Mouse (Mus musculus): ENCODE measurements around the gene Tspan8. TPM values are rescaled to one million over a fixed set of nuclear protein-coding genes. Genes with fewer than 3 reads are reported as not detected.

The Tspan8 gene
- 23.6 and 23.7 TPM in 2 replicates for polyA plus RNA-seq (2015; fragmentation: Nextera tagmentation; extraction: Ambion mirVana)

DNA sequence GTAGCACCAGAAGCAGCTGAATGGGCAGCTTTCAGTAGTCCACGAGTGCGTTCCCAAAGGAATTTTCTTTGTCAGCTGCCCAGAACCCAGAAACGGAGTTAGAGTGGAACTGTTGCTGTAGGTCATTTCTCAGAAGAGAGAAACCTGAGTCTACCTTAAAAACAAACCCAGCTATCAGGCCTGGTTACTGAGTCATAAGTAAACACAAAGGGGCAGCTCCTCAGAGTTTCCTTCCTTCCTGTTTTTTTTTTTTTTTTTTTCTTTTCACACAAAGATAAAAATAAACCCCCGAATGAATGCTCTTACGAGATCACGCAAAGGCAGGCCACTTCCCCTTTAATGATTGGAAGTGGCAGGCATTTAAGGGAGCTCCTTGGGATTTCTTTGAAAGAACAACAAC, at the start of gene Tspan8:
Tspan8 (plus strand) TSS at position 322 of the 400 bp plus-strand sequence.
- Histone ChIP-seq H3K27ac (ENCODE audit: low read depth) (peak within 1 kb of the TSS; percentile 89), H3K4me1 (ENCODE audit: insufficient read depth) (0 out of 2 replicates have a peak, but pooled peaks cover 3% of the 10 kb centered on the region), H3K4me3 (ENCODE audit: low read depth, low read length) (peak within 1 kb of the TSS; percentile 62), H3K27me3 (ENCODE audit: insufficient read depth, low read length) (no peaks in the 10 kb centered on the region), H3K36me3 (replicated peaks; ENCODE audit: insufficient read depth, low read length) (no peaks in the 10 kb centered on the region), H3K9ac (replicated peaks) (peak within 1 kb of the TSS; percentile 72), H3K4me2 (ENCODE audit: low read depth, low read length) (peak within 1 kb of the TSS; percentile 56), H3K9me3 (ENCODE audit: low read length) (no peaks in the 10 kb centered on the region)
- 25% methylated on average over 6 of the region's 6 CpGs for WGBS (ENCODE audit: insufficient replicate concordance)
- DNase-seq (no peak), ATAC-seq (peak; percentile 31)
- TF ChIP-seq CTCF (IDR thresholded peaks at IDR 0.05; ENCODE audit: low read depth): no peak
- no peak for TF ChIP-seq EP300 (IDR thresholded peaks at IDR 0.05; ENCODE audit: low read depth)

DNA sequence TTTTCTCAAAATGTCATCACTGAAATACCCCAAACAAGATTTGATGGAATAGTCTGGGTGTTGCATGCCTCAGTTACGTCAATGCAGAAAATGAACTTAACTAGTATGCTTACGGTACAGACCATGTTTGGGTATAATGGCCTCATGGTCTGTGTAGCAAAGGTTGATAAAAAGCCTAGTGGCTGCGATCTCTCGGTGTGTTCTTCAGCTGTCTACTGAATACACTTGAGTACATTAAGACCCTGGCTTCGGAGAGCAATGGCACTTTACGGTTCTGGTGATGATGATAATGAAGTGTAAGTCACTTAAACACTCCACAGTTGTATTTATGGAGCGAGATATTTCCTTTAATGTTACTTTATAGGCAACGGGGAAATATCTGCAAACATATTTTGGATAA, 46.6 kb upstream of the Tspan8 start:
- Histone ChIP-seq H3K4me2 (ENCODE audit: low read depth, low read length) (no peak overlapping the region), H3K4me1 (ENCODE audit: insufficient read depth) (no peaks in the 10 kb centered on the region), H3K36me3 (replicated peaks; ENCODE audit: insufficient read depth, low read length) (no peaks in the 10 kb centered on the region), H3K27ac (ENCODE audit: low read depth) (no peak overlapping the region), H3K4me3 (ENCODE audit: low read depth, low read length) (no peak overlapping the region), H3K9me3 (ENCODE audit: low read length) (no peaks in the 10 kb centered on the region), H3K27me3 (ENCODE audit: insufficient read depth, low read length) (no peaks in the 10 kb centered on the region), H3K9ac (replicated peaks) (no peak overlapping the region)
- 82% methylated on average over 8 of the region's 8 CpGs for WGBS (ENCODE audit: insufficient replicate concordance)
- TF ChIP-seq CTCF (IDR thresholded peaks at IDR 0.05; ENCODE audit: low read depth) (no peak), EP300 (IDR thresholded peaks at IDR 0.05; ENCODE audit: low read depth) (no peak)
- ATAC-seq (no peak), DNase-seq (no peak)

DNA sequence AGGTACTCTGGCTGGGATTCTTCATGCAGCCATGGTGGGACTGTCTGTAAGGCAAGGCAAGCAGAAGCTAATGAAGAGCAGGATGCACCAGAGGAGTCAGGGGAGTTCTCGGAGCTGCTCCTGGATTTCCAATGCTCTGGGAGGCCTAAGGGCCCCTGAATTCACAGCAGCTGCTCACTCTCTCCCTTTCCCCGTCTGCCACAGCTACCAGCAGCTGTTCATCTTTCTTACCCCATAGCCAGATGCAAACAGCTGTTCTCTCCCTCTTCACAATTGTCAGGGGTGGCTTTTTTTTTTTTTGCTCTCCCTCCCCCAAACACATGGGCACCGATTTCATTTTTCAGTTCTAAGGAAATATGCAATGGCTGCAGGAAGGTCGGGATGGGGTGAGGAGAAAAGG, 42.2 kb upstream of the Tspan8 start:
- ATAC-seq (no peak), DNase-seq (no peak)
- no peaks in the 10 kb centered on the region for H3K27me3 ChIP-seq (ENCODE audit: insufficient read depth, low read length)
- H3K4me3 ChIP-seq (ENCODE audit: low read depth, low read length): no peak overlapping the region
- H3K36me3 ChIP-seq (replicated peaks; ENCODE audit: insufficient read depth, low read length): no peaks in the 10 kb centered on the region
- no peak for TF ChIP-seq CTCF (IDR thresholded peaks at IDR 0.05; ENCODE audit: low read depth)
- no peak for TF ChIP-seq EP300 (IDR thresholded peaks at IDR 0.05; ENCODE audit: low read depth)
- H3K4me1 ChIP-seq (ENCODE audit: insufficient read depth): 0 out of 2 replicates have a peak, but pooled peaks cover 4% of the 10 kb centered on the region
- no peaks in the 10 kb centered on the region for H3K9me3 ChIP-seq (ENCODE audit: low read length)
- H3K27ac ChIP-seq (ENCODE audit: low read depth): no peak overlapping the region
- WGBS (ENCODE audit: insufficient replicate concordance): 54% methylated on average over 4 of the region's 4 CpGs
- no peak overlapping the region for H3K4me2 ChIP-seq (ENCODE audit: low read depth, low read length)
- no peak overlapping the region for H3K9ac ChIP-seq (replicated peaks)

DNA sequence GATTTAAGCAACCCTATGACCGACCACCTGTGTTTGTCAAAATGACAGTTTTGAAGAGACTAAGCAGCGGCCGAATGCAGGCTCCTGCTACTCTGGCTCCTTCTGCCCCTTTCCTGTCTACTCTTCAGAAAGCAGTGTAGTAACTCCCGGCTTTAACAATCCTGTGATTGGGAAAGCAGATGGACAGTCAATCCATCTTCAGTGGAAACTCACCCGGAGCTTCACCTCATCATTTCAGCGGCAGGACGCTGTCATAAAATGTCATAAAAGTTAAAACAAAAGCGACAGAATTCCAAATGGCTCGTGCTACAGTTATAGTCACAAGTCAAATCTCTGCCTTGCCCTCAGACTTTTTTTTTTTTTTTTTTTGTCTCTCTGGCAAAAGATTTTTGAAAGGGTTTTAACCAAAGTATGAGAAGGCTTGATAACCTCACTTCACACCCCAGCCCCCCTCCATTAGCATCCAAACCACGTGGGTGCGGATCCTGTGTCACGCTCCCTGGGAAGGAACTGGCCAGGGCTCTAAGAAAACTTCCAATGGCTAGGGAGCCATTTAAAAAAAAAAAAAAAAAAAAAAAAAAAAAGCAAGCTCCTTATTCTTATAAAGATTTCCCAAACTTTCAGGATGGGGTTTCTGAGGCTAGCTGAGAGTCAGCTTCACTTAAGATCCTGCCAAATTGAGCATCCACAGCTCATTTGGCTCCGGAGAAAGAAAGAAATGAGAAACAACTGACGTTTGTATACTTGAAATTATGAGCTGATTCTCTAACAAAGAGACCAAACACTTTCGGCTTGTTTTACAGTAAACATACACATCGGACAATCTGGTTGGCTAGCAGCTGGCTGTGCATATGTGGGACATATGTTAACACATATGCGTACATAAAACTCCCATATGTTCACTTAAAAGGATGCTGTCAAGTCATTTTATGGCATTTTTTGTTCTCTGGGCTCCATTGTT, 40.4 kb upstream of the Tspan8 start:
- DNase-seq (no peak), ATAC-seq (no peak)
- no peaks in the 10 kb centered on the region for H3K9me3 ChIP-seq (ENCODE audit: low read length)

DNA sequence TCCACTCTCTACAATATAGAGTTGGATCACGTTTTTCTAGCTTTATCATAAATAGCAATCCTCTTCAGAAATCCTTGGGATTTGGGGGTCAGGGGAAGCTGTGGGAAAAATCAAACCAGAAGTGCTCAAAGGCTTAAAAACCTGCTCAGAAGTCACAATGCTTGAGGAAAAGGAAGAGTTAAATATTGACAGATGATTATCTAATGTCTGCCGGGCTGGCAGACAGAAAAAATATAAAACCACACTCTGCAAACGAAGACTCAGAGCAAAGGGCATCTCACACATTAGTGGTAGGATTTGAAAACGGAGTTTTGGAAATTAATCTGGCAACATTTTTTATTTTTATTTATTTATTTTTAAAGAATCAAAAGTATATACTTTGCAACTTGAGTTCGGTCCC, 39.3 kb upstream of the Tspan8 start:
- ATAC-seq (no peak), DNase-seq (no peak)
- WGBS (ENCODE audit: insufficient replicate concordance): 34% methylated on average over 5 of the region's 5 CpGs

More for the DNA sequence above, 40.4 kb upstream of the Tspan8 start:
- 57% methylated on average over 17 of the region's 17 CpGs for WGBS (ENCODE audit: insufficient replicate concordance)
- Histone ChIP-seq H3K4me2 (ENCODE audit: low read depth, low read length) (no peak overlapping the region), H3K4me1 (ENCODE audit: insufficient read depth) (0 out of 2 replicates have a peak, but pooled peaks cover 4% of the 10 kb centered on the region), H3K9ac (replicated peaks) (no peak overlapping the region), H3K27me3 (ENCODE audit: insufficient read depth, low read length) (no peaks in the 10 kb centered on the region), H3K27ac (ENCODE audit: low read depth) (no peak overlapping the region), H3K4me3 (ENCODE audit: low read depth, low read length) (no peak overlapping the region), H3K36me3 (replicated peaks; ENCODE audit: insufficient read depth, low read length) (no peaks in the 10 kb centered on the region)
- TF ChIP-seq EP300 (IDR thresholded peaks at IDR 0.05; ENCODE audit: low read depth) (no peak), CTCF (IDR thresholded peaks at IDR 0.05; ENCODE audit: low read depth) (no peak)

DNA sequence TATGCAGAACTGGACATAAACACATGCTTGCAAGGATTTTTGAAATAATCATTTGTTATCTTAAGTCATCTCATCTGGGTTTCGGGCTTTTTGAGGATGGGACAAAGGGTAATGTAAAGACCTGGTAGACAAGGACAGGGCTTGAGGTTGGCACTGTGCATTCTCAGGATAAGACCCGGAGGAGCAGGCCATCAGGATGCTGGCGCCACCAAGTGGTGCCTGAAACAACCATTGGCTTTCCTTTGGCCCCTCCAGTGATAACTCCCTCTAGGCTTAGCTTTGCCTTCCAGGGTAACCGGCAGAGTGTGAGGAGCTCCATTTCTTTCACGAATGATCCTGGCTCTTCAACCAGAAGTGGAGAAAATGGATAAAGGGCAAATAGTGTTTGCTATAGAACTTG, 38.0 kb upstream of the Tspan8 start:
- peak; percentile 28 for DNase-seq
- Histone ChIP-seq H3K27me3 (ENCODE audit: insufficient read depth, low read length) (no peaks in the 10 kb centered on the region), H3K36me3 (replicated peaks; ENCODE audit: insufficient read depth, low read length) (no peaks in the 10 kb centered on the region), H3K4me3 (ENCODE audit: low read depth, low read length) (no peak overlapping the region), H3K4me2 (ENCODE audit: low read depth, low read length) (no peak overlapping the region), H3K27ac (ENCODE audit: low read depth) (no peak overlapping the region), H3K9me3 (ENCODE audit: low read length) (no peaks in the 10 kb centered on the region), H3K4me1 (ENCODE audit: insufficient read depth) (0 out of 2 replicates have a peak, but pooled peaks cover 4% of the 10 kb centered on the region), H3K9ac (replicated peaks) (no peak overlapping the region)
- ATAC-seq: no peak
- 54% methylated on average over 5 of the region's 5 CpGs for WGBS (ENCODE audit: insufficient replicate concordance)
- TF ChIP-seq CTCF (IDR thresholded peaks at IDR 0.05; ENCODE audit: low read depth): peak; percentile 57
- no peak for TF ChIP-seq EP300 (IDR thresholded peaks at IDR 0.05; ENCODE audit: low read depth)

More for the DNA sequence above, 39.3 kb upstream of the Tspan8 start:
- Histone ChIP-seq H3K36me3 (replicated peaks; ENCODE audit: insufficient read depth, low read length) (no peaks in the 10 kb centered on the region), H3K9ac (replicated peaks) (no peak overlapping the region), H3K4me1 (ENCODE audit: insufficient read depth) (0 out of 2 replicates have a peak, but pooled peaks cover 4% of the 10 kb centered on the region), H3K9me3 (ENCODE audit: low read length) (no peaks in the 10 kb centered on the region), H3K4me3 (ENCODE audit: low read depth, low read length) (no peak overlapping the region), H3K4me2 (ENCODE audit: low read depth, low read length) (no peak overlapping the region), H3K27me3 (ENCODE audit: insufficient read depth, low read length) (no peaks in the 10 kb centered on the region), H3K27ac (ENCODE audit: low read depth) (no peak overlapping the region)
- TF ChIP-seq CTCF (IDR thresholded peaks at IDR 0.05; ENCODE audit: low read depth) (no peak), EP300 (IDR thresholded peaks at IDR 0.05; ENCODE audit: low read depth) (no peak)

Measured in liver, postnatal 0 days (tissue).